Mouse (Mus musculus) heart, embryonic 10.5 days (tissue): ENCODE measurements at regions not wholly inside any gene's neighbourhood (a gene's known extent, or its start where the extent isn't known, plus 50 kb on each side); places are given as distances from the start of the nearest gene placed in this dataset.

Experiments
- DNase-seq: peaks from one replicate; pipeline ENCODE4 v3.0.0-alpha.2; 2017; ENCODE audit warnings: low spot score
- H3K27ac ChIP-seq: fragments of 300-500 bp; sonication (generic); 2 replicates; pipeline ENCODE4 v1.5.1; 2016; ENCODE audit warnings: mild to moderate bottlenecking
- H3K27me3 ChIP-seq: fragments of 300-500 bp; sonication (generic); 2 replicates; pipeline ENCODE4 v1.6.1; 2016; ENCODE audit warnings: mild to moderate bottlenecking; ENCODE audit not compliant: poor library complexity, insufficient read depth, severe bottlenecking
- H3K36me3 ChIP-seq: fragments of 300-500 bp; sonication (generic); 2 replicates; pipeline ENCODE4 v1.6.1; 2016; ENCODE audit warnings: mild to moderate bottlenecking, moderate library complexity
- H3K4me1 ChIP-seq: fragments of 300-500 bp; sonication (generic); 2 replicates; pipeline ENCODE4 v1.6.1; 2016; ENCODE audit warnings: mild to moderate bottlenecking
- H3K4me3 ChIP-seq: fragments of 300-500 bp; sonication (generic); 2 replicates; pipeline ENCODE4 v1.5.1; 2016; ENCODE audit warnings: mild to moderate bottlenecking, moderate library complexity
- H3K9me3 ChIP-seq: fragments of 300-500 bp; sonication (generic); 2 replicates; pipeline ENCODE4 v1.6.1; 2016; ENCODE audit warnings: mild to moderate bottlenecking, moderate library complexity
- WGBS: fragments of 180-500 bp; shearing (Covaris S2); methylation state at CpG from one replicate; pipeline ENCODE4 v1.1.7; 2016; 5-methylcytosine and 5-hydroxymethylcytosine counted together

GRCm38 (mm10) chr15:62169591-62170019 is 1246.8 kb upstream of the A1bg start:
- H3K27ac ChIP-seq = no peak overlapping the region

DNA sequence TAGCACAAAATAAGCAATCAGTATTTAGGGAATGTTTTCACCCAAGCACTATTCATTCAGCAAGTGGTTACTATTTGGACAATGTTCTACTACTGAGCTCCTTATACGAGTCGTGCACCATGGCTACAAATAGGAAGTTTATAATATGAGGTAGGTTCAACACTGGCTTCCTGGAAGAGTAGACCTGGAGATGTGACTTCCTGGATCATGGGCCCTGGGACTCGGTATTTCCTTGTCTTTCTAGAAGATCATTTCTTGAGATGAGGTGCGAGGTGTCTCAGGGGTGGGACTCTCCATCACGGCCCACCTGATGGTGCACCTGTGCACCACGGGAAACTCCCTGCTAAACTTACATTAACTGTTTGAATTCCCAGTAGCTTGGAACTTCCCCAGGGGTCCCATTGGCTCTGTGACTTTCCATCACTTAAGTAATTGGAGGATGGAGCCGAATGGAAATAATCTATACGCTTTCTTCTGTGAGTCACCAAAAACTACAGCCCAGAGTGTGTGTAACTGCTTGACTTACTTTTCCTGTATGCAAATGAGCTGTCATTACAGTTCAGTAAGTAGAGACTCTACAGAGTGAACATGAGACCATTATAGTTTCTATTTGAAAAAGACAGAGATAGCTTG is 1246.3 kb upstream of the A1bg start:
- H3K36me3 ChIP-seq = no peaks in the 10 kb centered on the region
- H3K9me3 ChIP-seq = no peaks in the 10 kb centered on the region
- WGBS = 90% methylated on average over 8 of the region's 8 CpGs
- no peak for DNase-seq
- H3K27me3 ChIP-seq = no peaks in the 10 kb centered on the region
- H3K4me1 ChIP-seq = peaks cover 11% of the 10 kb centered on the region; the same call in 1 of the 2 replicates
- H3K27ac ChIP-seq = no peak overlapping the region
- no peak overlapping the region for H3K4me3 ChIP-seq

More at GRCm38 (mm10) chr15:62169591-62170019, 1246.8 kb upstream of the A1bg start:
- H3K4me3 ChIP-seq = no peak overlapping the region
- peaks cover 13% of the 10 kb centered on the region; the same call in 1 of the 2 replicates for H3K4me1 ChIP-seq
- no peaks in the 10 kb centered on the region for H3K36me3 ChIP-seq
- no peaks in the 10 kb centered on the region for H3K27me3 ChIP-seq
- WGBS = 87% methylated on average over 3 of the region's 3 CpGs
- DNase-seq = no peak
- no peaks in the 10 kb centered on the region for H3K9me3 ChIP-seq

GRCm38 (mm10) chr15:62168522-62168921 is 1245.7 kb upstream of the A1bg start:
- Histone ChIP-seq H3K4me1 (peaks cover 5% of the 10 kb centered on the region; the same call in 1 of the 2 replicates), H3K4me3 (no peak overlapping the region), H3K9me3 (no peaks in the 10 kb centered on the region), H3K27me3 (no peaks in the 10 kb centered on the region), H3K36me3 (no peaks in the 10 kb centered on the region), H3K27ac (no peak overlapping the region)
- DNase-seq = no peak
- 85% methylated on average over 2 of the region's 2 CpGs for WGBS

- no peaks in the 10 kb centered on the region for H3K27me3 ChIP-seq
- no peak for DNase-seq
- H3K9me3 ChIP-seq = no peaks in the 10 kb centered on the region
- no peaks in the 10 kb centered on the region for H3K36me3 ChIP-seq
- no peak overlapping the region for H3K27ac ChIP-seq
- H3K4me1 ChIP-seq = peaks cover 8% of the 10 kb centered on the region; the same call in 1 of the 2 replicates
- H3K4me3 ChIP-seq = no peak overlapping the region
- WGBS = 91% methylated on average over 5 of the region's 5 CpGs
These were observed 1244.0 kb upstream of the A1bg start for GRCm38 (mm10) chr15:62166786-62167185.

- 93% methylated on average over 10 of the region's 10 CpGs for WGBS
- Histone ChIP-seq H3K9me3 (no peaks in the 10 kb centered on the region), H3K36me3 (no peaks in the 10 kb centered on the region), H3K27ac (no peak overlapping the region), H3K4me3 (no peak overlapping the region), H3K4me1 (peaks cover 10% of the 10 kb centered on the region; the same call in 1 of the 2 replicates), H3K27me3 (no peaks in the 10 kb centered on the region)
- DNase-seq = no peak
These were observed 1243.2 kb upstream of the A1bg start for GRCm38 (mm10) chr15:62165826-62166500.

DNA sequence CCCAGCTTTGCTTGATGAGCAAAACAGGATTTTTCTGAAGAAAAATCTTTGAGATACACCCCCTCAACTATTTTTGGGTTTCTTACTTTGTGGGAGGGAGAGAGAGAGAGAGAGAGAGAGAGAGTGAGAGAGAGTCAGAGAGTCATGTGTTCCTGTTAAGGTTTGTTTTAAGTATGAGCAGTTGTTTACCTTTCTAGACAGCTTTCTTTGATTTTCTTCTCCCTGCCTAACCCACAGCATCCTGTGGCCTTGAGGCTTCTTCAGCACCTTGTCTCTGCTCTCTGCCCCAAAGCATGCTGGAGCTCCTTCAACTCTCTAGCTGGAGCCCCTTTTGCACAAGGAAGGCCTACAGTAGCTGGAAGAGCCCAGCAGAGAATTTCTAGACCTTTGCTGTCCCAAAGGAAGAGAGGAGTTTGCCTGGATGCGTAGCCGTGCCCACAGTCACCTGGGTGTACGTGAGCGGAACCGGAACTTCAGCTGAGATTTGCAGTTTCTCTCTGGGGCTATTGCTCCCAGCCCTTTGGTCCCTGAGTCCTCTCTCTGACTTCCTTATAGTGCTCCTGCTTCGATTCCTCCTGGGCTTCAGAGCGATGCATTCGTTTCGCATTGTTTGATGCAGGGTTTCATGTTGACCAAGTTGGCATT is 1242.1 kb upstream of the A1bg start:
- H3K36me3 ChIP-seq = no peaks in the 10 kb centered on the region
- no peak overlapping the region for H3K4me3 ChIP-seq
- H3K27ac ChIP-seq = no peak overlapping the region
- H3K4me1 ChIP-seq = peaks cover 10% of the 10 kb centered on the region; the same call in 1 of the 2 replicates
- no peak for DNase-seq
- H3K9me3 ChIP-seq = no peaks in the 10 kb centered on the region
- 97% methylated on average over 9 of the region's 9 CpGs for WGBS
- H3K27me3 ChIP-seq = no peaks in the 10 kb centered on the region

DNA sequence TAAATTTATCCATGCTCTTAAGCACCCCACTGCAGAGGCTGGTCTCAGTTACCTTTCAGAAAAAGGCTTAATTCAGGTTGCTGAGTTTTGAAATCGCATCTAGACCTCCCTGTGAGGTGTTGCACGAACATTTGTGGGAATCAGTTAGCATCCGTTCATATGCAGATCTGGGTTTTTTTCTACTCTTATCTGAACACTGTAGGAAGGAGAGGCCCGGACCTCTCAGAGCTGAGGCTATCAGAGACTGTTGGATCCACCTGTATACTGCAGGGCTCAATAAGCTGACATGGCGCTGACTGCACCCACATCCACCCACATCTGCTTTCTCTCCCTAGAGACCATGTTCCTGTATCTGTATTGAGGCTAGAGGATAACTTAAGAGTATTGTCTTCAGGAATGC is 1240.4 kb upstream of the A1bg start:
- no peaks in the 10 kb centered on the region for H3K36me3 ChIP-seq
- 61% methylated on average over 5 of the region's 5 CpGs for WGBS
- no peak for DNase-seq

GRCm38 (mm10) chr15:62162648-62163194 is 1239.9 kb upstream of the A1bg start:
- WGBS = 74% methylated on average over 4 of the region's 4 CpGs
- Histone ChIP-seq H3K9me3 (no peaks in the 10 kb centered on the region), H3K27ac (peak overlapping the region; percentile 73), H3K36me3 (no peaks in the 10 kb centered on the region), H3K4me3 (no peak overlapping the region), H3K27me3 (no peaks in the 10 kb centered on the region), H3K4me1 (peaks cover 20% of the 10 kb centered on the region)
- no peak for DNase-seq

More for the DNA sequence above, 1240.4 kb upstream of the A1bg start:
- no peaks in the 10 kb centered on the region for H3K9me3 ChIP-seq
- peaks cover 19% of the 10 kb centered on the region for H3K4me1 ChIP-seq
- no peak overlapping the region for H3K27ac ChIP-seq
- no peak overlapping the region for H3K4me3 ChIP-seq
- no peaks in the 10 kb centered on the region for H3K27me3 ChIP-seq

DNA sequence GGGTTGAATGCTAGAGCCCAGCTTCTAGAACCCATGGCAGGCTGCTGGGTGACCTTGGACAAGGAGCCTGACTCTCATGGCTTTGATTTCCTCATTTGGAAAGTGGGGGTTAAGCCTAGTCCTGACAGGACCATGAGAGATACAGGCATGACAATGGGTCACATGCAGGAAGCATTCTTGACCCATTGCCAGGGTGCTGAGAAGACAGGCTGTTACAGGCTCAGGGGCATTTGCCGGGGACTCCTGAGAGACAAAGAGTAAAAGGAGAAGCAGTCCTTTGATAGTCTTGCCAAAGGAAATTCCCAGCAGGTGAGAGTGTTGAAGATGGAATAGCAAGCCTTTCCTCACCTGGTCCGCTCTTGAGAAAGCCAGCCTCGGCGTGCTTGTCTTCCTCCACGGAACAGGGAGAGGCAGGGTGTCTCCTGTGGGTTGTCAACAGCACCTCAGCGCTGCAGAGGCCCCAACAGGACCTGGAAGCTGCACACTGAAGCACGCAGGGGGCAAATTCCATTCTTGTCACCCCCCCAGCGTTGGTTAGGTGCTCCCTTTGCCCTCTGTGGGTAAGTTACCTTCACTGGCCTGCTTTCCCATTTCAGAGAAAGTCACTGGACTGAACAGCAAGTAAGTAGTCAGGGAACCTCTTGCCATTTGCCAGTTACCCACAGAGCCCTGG is 1239.3 kb upstream of the A1bg start:
- Histone ChIP-seq H3K4me1 (peaks cover 20% of the 10 kb centered on the region), H3K36me3 (no peaks in the 10 kb centered on the region), H3K27me3 (no peaks in the 10 kb centered on the region), H3K27ac (peak overlapping the region; percentile 73), H3K4me3 (no peak overlapping the region), H3K9me3 (no peaks in the 10 kb centered on the region)
- WGBS = 41% methylated on average over 8 of the region's 8 CpGs
- no peak for DNase-seq

DNA sequence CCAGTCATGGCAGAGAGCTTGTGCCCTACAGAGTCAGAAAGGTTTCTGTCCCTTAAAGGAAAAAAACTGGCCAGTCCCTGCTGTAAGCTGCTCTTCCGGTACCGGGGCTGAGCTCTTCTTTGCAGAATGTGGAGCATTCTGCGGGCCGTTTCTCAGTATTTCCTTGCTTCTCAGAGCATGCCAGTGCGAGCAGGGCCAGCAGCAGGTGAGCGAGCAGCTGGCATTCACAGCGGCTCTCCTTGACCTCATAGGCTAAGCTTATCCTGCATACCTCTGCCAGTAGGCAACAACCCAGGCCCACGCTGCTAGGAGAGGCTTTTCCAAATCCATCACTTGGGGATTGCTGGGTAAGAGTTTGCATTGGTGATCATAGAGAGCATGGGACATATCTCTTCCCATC is 1238.2 kb upstream of the A1bg start:
- 0 out of 2 replicates have a peak overlapping the region, but pooled peaks have one; percentile 29 for H3K27ac ChIP-seq
- H3K36me3 ChIP-seq = no peaks in the 10 kb centered on the region
- no peak overlapping the region for H3K4me3 ChIP-seq
- no peaks in the 10 kb centered on the region for H3K9me3 ChIP-seq
- H3K27me3 ChIP-seq = no peaks in the 10 kb centered on the region
- H3K4me1 ChIP-seq = peaks cover 20% of the 10 kb centered on the region
- 86% methylated on average over 8 of the region's 8 CpGs for WGBS
- DNase-seq = no peak

DNA sequence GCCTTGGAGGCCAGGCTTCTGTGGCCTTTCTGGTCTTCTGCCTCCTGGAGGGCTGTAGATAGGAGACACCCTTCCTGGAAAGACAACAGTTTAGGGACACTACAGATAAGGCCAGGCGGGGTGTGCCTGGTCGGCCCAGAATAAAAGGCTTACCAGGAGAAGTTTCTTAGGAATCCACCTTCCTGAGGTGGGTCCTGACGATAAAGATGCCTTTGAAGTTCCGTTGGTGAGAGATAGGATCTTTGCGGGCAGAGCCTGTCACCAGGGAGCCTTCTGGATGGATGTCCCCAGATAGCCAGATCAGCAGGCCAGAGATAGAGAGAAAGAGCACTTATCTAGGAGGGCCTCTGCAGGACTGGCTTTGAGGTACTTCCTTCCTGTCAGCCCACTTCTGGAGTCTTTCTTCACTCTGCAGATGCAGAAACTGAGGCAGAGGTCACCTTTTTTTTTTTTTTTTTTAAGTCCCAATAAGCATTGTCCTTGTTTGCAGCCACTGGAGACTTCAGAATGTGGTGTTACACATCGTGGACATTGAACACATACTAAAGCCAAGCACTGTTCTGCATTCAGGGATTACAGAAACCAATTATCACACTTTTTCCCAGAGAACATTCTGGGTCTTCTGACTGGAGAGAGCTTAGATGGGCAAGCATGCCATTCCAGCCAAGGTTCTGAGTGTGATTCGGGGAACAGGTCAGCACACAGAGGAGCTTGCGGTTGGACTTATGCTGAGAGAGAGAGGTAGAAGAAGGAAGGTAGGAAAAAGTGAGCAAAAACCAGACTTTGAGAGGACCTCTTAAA is 1236.3 kb upstream of the A1bg start:
- Histone ChIP-seq H3K27ac (peak overlapping the region; percentile 75), H3K4me1 (peaks cover 23% of the 10 kb centered on the region), H3K27me3 (no peaks in the 10 kb centered on the region), H3K9me3 (no peaks in the 10 kb centered on the region), H3K36me3 (no peaks in the 10 kb centered on the region), H3K4me3 (no peak overlapping the region)
- 40% methylated on average over 8 of the region's 8 CpGs for WGBS
- peak; percentile 92 for DNase-seq
